Mouse (Mus musculus): ENCODE measurements around the gene Cmc2. TPM values are rescaled to one million over a fixed set of nuclear protein-coding genes. Genes with fewer than 3 reads are reported as not detected.

The Cmc2 gene
- polyA plus RNA-seq, 1 experiment from 2014 or later = 40.7 TPM

DNA sequence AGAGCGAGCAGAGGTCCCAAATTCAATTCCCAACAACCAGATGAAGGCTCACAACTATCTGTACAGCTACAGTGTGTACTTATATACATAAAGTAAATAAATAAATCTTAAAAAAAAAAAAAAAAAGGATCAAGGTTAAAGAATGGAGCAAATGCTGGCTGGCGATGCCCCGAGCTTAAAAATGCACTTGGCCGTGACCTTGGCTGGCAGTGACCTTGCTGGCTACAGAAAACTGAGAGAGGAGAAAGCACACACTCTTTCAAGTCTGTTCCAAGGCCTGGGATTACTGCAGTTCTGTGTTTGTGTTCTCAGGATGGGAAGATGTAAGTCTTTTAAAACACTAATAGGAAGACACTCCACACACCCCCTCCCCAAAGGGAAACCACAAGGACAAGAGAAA lies 16.5 kb downstream of the Cmc2 start:
- Histone ChIP-seq H3K27ac (replicated peaks) (no peak overlapping the region), H3K4me1 (no peaks in the 10 kb centered on the region), H3K36me3 (no peaks in the 10 kb centered on the region), H3K9ac (replicated peaks) (no peak overlapping the region), H3K4me3 (no peak overlapping the region), H3K27me3 (no peaks in the 10 kb centered on the region), H3K4me2 (replicated peaks) (no peak overlapping the region), H3K9me3 (no peaks in the 10 kb centered on the region)
- no peak for ATAC-seq (replicated peaks)
- WGBS = 99% methylated on average over 4 of the region's 4 CpGs

DNA sequence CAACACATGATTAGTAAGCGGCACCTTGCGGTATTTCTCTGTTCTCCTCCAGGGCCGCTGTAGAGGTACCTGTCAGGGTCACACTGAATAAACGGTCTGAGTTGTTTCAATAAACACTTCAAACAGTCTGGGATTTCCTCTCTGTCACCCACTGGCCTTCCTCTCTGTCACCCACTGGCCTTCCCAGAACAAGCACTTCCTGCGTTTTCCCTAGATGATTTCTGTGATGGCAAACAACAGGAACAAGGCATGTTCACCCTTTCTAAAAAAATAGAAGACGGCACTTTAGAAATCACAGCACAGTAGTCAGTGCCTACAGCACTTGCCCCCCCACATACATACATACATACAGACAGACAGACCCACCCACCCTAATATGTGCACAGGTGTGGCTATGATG lies 25.7 kb downstream of the Cmc2 start:
- 94% methylated on average over 6 of the region's 6 CpGs for whole genome bisulfite sequencing
- H3K36me3 ChIP-seq = 0 out of 2 replicates have a peak, but pooled peaks cover 2% of the 10 kb centered on the region
- no peak for ATAC-seq (replicated peaks)
- H3K27me3 ChIP-seq = no peaks in the 10 kb centered on the region
- no peaks in the 10 kb centered on the region for H3K9me3 ChIP-seq
- no peak overlapping the region for H3K4me3 ChIP-seq
- H3K27ac ChIP-seq (replicated peaks) = no peak overlapping the region
- no peak overlapping the region for H3K4me2 ChIP-seq (replicated peaks)
- no peak overlapping the region for H3K9ac ChIP-seq (replicated peaks)
- no peaks in the 10 kb centered on the region for H3K4me1 ChIP-seq

DNA sequence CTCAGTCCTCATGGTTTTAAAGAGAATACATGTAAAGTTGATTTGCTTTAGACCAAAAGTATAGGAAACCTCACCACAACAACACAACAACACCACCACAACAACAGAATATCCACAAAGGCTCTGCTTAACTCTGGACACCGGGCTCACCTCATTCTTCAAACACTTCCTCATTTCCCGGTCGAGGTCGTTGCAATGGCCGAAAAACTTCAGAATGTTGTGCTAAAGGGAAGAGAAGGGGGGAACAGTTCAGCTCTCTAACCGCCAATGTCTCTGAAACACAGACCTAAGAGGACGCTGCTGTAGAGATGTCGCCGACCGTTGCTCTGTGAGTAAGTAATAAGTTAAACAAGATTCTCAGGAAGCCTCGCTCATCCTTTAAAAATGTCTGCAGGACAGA lies 27.3 kb downstream of the Cmc2 start:
- ATAC-seq (replicated peaks) = no peak
- H3K27ac ChIP-seq (replicated peaks) = no peak overlapping the region
- WGBS = 94% methylated on average over 11 of the region's 11 CpGs
- H3K4me2 ChIP-seq (replicated peaks) = no peak overlapping the region
- no peaks in the 10 kb centered on the region for H3K27me3 ChIP-seq
- H3K9ac ChIP-seq (replicated peaks) = no peak overlapping the region
- 0 out of 2 replicates have a peak, but pooled peaks cover 2% of the 10 kb centered on the region for H3K36me3 ChIP-seq
- no peak overlapping the region for H3K4me3 ChIP-seq
- H3K9me3 ChIP-seq = no peaks in the 10 kb centered on the region
- no peaks in the 10 kb centered on the region for H3K4me1 ChIP-seq

DNA sequence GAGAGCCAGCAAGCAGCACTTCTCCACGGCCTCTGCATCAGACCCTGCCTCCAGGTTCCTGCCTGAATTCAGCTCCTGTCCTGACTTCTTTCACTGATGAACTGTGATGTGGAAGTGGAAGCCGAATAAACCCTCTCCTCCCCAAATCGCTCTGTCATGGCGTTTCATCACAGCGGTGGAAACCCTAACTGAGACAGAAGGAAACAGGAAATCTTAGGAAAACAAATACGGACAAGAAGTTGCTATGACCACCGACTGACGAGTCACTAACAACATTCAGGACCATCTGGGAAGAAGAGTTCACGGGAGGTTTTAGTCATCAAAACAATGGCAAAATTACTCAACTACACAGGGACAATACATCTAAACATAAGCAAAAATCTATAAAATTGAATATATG lies 28.6 kb downstream of the Cmc2 start:
- no peak for ATAC-seq (replicated peaks)

DNA sequence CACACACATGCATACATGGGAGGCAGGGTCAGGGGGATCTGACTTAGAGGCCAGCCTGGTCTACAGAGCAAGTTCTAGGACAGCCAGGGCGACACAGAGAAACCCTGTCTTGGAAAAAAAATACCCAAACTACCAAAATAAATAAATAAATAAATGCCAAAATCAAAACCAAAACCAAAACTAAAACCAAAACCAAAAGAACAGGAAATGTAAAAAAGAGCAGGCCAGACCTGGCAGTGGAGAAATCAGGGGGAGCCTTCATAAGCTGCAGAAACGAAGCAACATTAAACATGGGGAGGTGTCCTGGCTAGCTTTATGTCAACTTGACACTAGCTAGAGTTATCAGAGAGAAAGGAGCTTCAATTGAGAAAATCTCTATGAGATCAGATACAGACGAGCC lies 29.1 kb downstream of the Cmc2 start:
- H3K4me1 ChIP-seq = no peaks in the 10 kb centered on the region
- ATAC-seq (replicated peaks) = no peak
- H3K4me2 ChIP-seq (replicated peaks) = no peak overlapping the region
- 93% methylated on average over 3 of the region's 3 CpGs for WGBS
- 0 out of 2 replicates have a peak, but pooled peaks cover 4% of the 10 kb centered on the region for H3K36me3 ChIP-seq
- no peaks in the 10 kb centered on the region for H3K9me3 ChIP-seq
- no peak overlapping the region for H3K4me3 ChIP-seq
- no peak overlapping the region for H3K27ac ChIP-seq (replicated peaks)
- H3K9ac ChIP-seq (replicated peaks) = no peak overlapping the region
- H3K27me3 ChIP-seq = no peaks in the 10 kb centered on the region

More for the DNA sequence above, 28.6 kb downstream of the Cmc2 start:
- Histone ChIP-seq H3K27ac (replicated peaks) (no peak overlapping the region), H3K36me3 (0 out of 2 replicates have a peak, but pooled peaks cover 4% of the 10 kb centered on the region), H3K4me1 (no peaks in the 10 kb centered on the region), H3K27me3 (no peaks in the 10 kb centered on the region), H3K4me2 (replicated peaks) (no peak overlapping the region), H3K9me3 (no peaks in the 10 kb centered on the region), H3K4me3 (no peak overlapping the region), H3K9ac (replicated peaks) (no peak overlapping the region)
- 84% methylated on average over 9 of the region's 9 CpGs for WGBS

DNA sequence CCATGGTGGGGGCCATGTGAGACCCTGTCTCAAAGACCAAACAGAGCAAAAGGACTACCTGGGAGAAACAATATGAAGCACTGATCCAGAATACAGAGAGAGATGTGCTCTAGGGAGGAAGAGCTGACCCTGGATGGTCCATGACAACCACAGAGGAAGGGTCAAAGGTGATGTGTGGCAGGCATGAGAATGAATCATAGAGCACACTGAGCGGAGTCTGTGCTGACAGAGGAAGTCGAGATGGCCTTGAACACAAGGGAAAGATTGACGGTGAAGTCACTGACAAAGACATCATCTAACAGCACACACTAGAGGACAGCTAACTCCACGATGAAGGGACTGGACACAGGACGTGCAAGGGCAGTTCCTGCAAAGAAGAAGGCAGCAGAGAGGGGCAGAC lies 29.8 kb downstream of the Cmc2 start:
- no peak overlapping the region for H3K4me3 ChIP-seq
- H3K27ac ChIP-seq (replicated peaks) = no peak overlapping the region
- ATAC-seq (replicated peaks) = no peak
- no peaks in the 10 kb centered on the region for H3K27me3 ChIP-seq
- H3K36me3 ChIP-seq = 0 out of 2 replicates have a peak, but pooled peaks cover 4% of the 10 kb centered on the region
- no peak overlapping the region for H3K4me2 ChIP-seq (replicated peaks)
- H3K4me1 ChIP-seq = no peaks in the 10 kb centered on the region
- no peak overlapping the region for H3K9ac ChIP-seq (replicated peaks)
- 94% methylated on average over 5 of the region's 5 CpGs for WGBS
- no peaks in the 10 kb centered on the region for H3K9me3 ChIP-seq

DNA sequence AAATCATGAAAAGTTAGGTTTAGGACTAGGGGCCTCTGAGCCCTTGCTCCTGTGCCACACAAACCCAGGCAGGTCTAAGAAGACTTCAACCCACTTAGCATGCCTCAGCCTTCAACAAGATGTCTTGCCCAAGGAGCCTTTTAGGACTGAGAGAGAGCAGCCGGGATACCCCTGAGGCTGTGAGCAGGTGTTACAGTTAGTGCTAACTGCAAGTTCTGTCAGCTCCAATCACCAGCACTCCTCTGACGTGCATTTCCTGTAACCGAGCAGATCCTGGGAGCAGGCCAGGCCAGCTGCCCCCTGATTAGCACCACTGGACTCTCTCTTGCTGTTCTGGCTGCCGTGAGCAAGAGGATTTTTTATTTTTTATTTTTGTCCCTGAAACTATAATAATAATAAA lies 33.4 kb downstream of the Cmc2 start:
- no peaks in the 10 kb centered on the region for H3K9me3 ChIP-seq
- 81% methylated on average over 4 of the region's 4 CpGs for WGBS
- ATAC-seq (replicated peaks) = no peak

DNA sequence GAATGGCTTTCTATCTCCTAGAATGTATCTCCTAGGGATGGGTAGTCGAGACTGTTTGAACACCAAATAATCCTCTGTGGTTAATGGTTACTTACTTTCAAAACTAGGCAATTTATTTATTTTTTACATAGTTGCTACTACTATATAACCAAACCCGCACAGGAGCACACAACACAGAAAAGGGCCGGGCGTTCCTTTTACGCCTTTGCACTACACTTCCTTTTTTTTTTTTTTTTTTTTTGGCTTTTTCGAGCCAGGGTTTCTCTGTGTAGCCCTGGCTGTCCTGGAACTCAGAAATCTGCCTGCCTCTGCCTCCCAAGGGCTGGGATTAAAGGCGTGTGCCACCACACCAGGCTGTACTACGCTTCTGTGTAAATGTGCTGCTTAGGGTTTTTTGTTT lies 39.9 kb downstream of the Cmc2 start:
- Histone ChIP-seq H3K27ac (replicated peaks) (no peak overlapping the region), H3K9ac (replicated peaks) (no peak overlapping the region), H3K27me3 (no peaks in the 10 kb centered on the region), H3K9me3 (no peaks in the 10 kb centered on the region), H3K36me3 (no peaks in the 10 kb centered on the region), H3K4me2 (replicated peaks) (no peak overlapping the region), H3K4me1 (no peaks in the 10 kb centered on the region), H3K4me3 (no peak overlapping the region)
- WGBS = 98% methylated on average over 8 of the region's 8 CpGs
- ATAC-seq (replicated peaks) = no peak

More for the DNA sequence above, 33.4 kb downstream of the Cmc2 start:
- 0 out of 2 replicates have a peak, but pooled peaks cover 2% of the 10 kb centered on the region for H3K36me3 ChIP-seq
- no peak overlapping the region for H3K4me2 ChIP-seq (replicated peaks)
- no peak overlapping the region for H3K27ac ChIP-seq (replicated peaks)
- no peak overlapping the region for H3K9ac ChIP-seq (replicated peaks)
- H3K27me3 ChIP-seq = no peaks in the 10 kb centered on the region
- no peak overlapping the region for H3K4me3 ChIP-seq
- H3K4me1 ChIP-seq = no peaks in the 10 kb centered on the region

DNA sequence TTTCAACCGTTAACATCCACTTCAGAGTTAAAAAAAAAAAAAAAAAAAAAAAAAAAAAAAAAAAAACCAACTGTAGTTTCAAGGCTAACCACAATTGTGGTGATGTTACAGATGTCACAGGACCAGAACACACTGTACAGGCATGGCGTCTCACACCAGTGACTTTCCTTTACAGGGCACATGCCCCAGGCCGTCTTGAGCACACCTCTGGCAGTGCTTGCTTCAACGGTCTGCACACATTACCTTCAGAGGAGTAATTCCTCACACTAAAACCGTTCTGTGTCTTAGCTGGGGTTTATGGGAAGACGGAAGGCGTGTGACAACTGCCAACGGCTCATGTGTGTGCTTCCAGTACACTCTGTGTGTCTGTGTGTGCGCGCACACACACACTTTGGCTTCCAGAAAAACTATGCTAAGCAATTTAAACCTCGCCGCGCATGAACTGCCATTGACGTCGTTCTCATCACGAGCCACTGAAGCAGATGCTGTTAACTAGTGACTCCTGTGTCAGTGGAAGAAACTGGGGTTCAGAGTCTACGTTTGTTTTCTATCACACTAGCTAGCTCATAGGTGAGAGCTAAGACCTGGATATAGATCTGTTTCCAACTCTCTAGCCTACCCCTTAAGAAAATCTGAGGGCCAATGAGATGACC lies 45.3 kb downstream of the Cmc2 start:
- Histone ChIP-seq H3K27ac (replicated peaks) (no peak overlapping the region), H3K4me1 (no peaks in the 10 kb centered on the region), H3K9ac (replicated peaks) (no peak overlapping the region), H3K36me3 (no peaks in the 10 kb centered on the region), H3K4me3 (no peak overlapping the region), H3K9me3 (no peaks in the 10 kb centered on the region), H3K4me2 (replicated peaks) (no peak overlapping the region), H3K27me3 (no peaks in the 10 kb centered on the region)
- 84% methylated on average over 17 of the region's 17 CpGs for WGBS
- no peak for ATAC-seq (replicated peaks)

DNA sequence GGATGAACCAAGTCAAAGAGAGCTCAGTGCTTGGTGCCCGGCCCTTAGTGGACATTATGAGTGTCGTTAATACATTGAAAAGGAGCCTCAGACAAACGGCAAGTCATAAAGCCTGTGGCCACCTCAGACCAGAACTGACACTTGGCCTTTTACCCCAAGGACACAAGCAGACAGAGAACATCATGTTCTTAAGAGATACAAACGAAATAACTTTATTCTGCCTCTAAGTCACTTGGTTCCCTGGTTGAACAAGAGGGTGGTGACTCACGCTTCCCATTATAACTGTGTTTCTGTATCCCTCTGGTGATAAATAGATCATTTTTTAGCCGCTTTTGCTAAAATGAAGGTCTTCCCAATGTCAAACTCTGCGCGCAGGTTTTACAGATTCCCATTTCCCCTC lies 47.3 kb downstream of the Cmc2 start:
- no peak overlapping the region for H3K4me2 ChIP-seq (replicated peaks)
- no peaks in the 10 kb centered on the region for H3K9me3 ChIP-seq
- H3K4me1 ChIP-seq = no peaks in the 10 kb centered on the region
- H3K9ac ChIP-seq (replicated peaks) = no peak overlapping the region
- H3K27me3 ChIP-seq = no peaks in the 10 kb centered on the region
- H3K27ac ChIP-seq (replicated peaks) = no peak overlapping the region
- 82% methylated on average over 8 of the region's 8 CpGs for WGBS
- no peaks in the 10 kb centered on the region for H3K36me3 ChIP-seq
- no peak overlapping the region for H3K4me3 ChIP-seq
- ATAC-seq (replicated peaks) = no peak

DNA sequence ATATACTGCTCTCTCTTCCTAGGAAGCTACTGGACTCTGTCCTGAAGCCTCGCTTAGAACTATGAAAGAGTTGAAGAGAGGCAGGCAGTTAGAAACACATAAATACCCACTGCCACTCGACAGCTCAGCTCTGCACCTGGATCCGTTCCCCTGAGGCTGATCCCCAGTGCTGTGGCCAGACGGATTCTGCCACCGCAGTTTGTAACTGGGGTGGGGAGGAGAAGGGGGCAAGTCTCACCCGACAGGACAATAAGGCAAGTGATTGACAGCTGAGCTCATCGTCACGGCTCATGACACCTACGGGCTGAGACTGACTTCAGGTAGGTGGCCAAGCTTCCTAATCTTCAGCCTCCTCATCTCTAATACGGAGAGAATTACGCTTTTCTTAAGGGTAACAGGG lies 47.7 kb downstream of the Cmc2 start:
- no peaks in the 10 kb centered on the region for H3K9me3 ChIP-seq
- WGBS = 82% methylated on average over 11 of the region's 11 CpGs
- no peaks in the 10 kb centered on the region for H3K4me1 ChIP-seq
- no peak overlapping the region for H3K27ac ChIP-seq (replicated peaks)
- H3K36me3 ChIP-seq = no peaks in the 10 kb centered on the region
- no peak overlapping the region for H3K4me3 ChIP-seq
- H3K4me2 ChIP-seq (replicated peaks) = no peak overlapping the region
- H3K27me3 ChIP-seq = no peaks in the 10 kb centered on the region
- no peak for ATAC-seq (replicated peaks)
- H3K9ac ChIP-seq (replicated peaks) = no peak overlapping the region

DNA sequence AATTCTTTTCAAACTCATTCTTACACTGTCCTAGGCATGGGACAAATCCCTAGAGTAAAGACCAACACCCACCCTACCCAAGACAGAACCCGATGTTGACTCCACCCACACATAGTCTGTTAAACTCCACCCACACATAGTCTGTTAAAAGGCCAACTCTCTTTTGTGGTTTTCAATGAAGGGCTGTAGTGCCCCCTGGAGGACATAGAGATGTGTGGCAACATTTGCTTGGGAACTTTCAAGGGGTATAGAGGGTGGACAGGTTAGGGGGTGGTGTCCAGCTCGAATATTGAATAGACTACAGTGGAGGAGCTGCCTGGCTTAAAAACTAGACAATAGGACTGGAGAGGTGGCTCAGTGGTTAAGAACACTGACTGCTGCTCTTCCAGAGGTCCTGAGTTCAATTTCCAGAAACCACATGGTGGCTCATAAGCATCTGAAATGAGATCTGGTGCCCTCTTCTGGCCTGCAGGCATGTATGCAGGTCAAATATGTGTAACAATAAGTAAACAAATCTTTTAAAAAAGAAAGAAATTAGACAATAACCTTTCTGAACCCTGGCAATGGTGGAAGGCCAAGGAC lies 48.4 kb downstream of the Cmc2 start:
- ATAC-seq (replicated peaks) = no peak
- Histone ChIP-seq H3K4me2 (replicated peaks) (no peak overlapping the region), H3K36me3 (no peaks in the 10 kb centered on the region), H3K9ac (replicated peaks) (no peak overlapping the region), H3K4me3 (no peak overlapping the region), H3K4me1 (no peaks in the 10 kb centered on the region), H3K27me3 (no peaks in the 10 kb centered on the region), H3K9me3 (no peaks in the 10 kb centered on the region), H3K27ac (replicated peaks) (no peak overlapping the region)
- 80% methylated on average over 2 of the region's 2 CpGs for WGBS

DNA sequence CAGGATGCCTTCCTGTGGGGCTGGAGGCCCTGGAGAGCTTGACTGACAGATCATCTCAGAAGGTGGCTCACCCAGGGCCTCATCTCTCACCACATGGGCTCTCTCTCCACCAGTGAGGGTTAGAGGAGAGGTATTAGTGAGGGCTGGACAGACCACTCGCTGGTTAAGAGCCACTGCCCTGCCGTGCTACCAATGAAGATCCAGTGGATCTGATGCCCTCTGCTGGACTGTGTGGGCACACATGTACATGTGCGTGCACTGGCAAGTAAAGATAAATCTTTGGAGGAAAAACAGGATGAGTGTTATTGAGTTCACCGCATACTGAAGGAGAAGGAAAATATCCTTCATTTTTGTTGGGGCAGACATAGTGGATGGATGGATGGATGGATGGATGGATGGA lies 52.6 kb downstream of the Cmc2 start:
- Histone ChIP-seq H3K36me3 (no peaks in the 10 kb centered on the region), H3K27ac (replicated peaks) (no peak overlapping the region), H3K9me3 (no peaks in the 10 kb centered on the region), H3K4me1 (peaks cover under 1% of the 10 kb centered on the region), H3K9ac (replicated peaks) (no peak overlapping the region), H3K4me2 (replicated peaks) (no peak overlapping the region), H3K4me3 (no peak overlapping the region), H3K27me3 (no peaks in the 10 kb centered on the region)
- no peak for ATAC-seq (replicated peaks)
- WGBS = 39% methylated on average over 4 of the region's 4 CpGs
